Mouse (Mus musculus): ENCODE results near the gene Armh3. TPM values are rescaled to one million over a fixed set of nuclear protein-coding genes. Genes with fewer than 3 reads are reported as not detected.

Gene Armh3
- polyA plus RNA-seq, 1 experiment from 2014 or later, result 10.1 TPM

DNA sequence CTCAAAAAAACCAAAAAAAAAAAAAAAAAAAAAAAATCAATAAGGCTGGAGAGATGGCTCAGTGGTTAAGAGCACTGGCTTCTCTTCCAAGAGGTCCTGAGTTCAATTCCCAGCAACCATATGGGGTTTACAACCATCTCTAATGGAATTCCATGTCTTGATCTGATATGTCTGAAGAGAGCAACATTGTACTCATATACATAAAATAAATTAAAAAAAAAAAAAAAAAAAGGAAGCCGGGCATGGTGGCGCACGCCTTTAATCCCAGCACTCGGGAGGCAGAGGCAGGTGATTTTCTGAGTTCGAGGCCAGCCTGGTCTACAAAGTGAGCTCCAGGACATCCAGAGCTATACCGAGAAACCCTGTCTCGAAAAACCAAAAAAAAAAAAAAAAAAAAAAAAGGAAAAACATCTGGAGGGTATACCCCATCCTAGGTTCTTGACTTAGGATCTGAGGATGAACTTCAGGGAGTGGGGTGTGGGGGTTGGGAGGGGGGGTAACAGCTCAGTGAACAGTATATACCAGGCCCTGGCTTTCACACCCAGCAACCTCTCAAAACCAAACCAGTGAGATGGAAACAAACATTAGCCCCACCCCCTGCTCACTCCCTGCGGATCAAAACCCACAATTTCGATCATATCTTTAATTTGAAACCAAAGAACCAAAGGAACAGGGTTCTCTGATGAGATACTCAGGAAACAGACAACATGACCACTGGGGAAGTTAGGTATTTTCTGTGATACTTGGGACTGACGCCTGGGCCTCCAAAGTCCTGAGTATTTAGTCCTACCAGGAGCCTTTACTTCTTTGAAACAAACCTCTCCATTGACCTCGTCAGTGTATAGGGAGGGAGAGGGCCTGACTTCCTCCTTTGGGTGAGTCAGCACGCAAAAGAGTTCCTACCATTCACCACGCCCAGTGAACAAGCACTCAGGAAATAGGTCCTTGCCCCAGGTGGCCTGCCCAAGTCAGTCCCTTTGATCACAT is 208.1 kb downstream of the Armh3 start:
- TF ChIP-seq CTCF (IDR thresholded peaks at IDR 0.05; ENCODE audit: low read depth), result no peak
- Histone ChIP-seq H3K27me3 (replicated peaks; ENCODE audit: control insufficient read depth, insufficient read depth, low read length) (no peaks in the 10 kb centered on the region), H3K4me1 (replicated peaks; ENCODE audit: control insufficient read depth, insufficient read depth, low read length) (no peaks in the 10 kb centered on the region), H3K36me3 (ENCODE audit: control insufficient read depth, insufficient read depth) (no peaks in the 10 kb centered on the region), H3K9ac (ENCODE audit: low read depth, low read length) (no peak overlapping the region), H3K9me3 (ENCODE audit: control insufficient read depth) (no peaks in the 10 kb centered on the region), H3K27ac (ENCODE audit: low read depth, low read length) (peak overlapping the region; percentile 8; the same call in 1 of the 2 replicates), H3K4me2 (replicated peaks; ENCODE audit: low read depth) (no peak overlapping the region), H3K4me3 (ENCODE audit: low read depth, low read length) (no peak overlapping the region)
- 69% methylated on average over 12 of the region's 13 CpGs for WGBS
- ATAC-seq, result peak; percentile 70

DNA sequence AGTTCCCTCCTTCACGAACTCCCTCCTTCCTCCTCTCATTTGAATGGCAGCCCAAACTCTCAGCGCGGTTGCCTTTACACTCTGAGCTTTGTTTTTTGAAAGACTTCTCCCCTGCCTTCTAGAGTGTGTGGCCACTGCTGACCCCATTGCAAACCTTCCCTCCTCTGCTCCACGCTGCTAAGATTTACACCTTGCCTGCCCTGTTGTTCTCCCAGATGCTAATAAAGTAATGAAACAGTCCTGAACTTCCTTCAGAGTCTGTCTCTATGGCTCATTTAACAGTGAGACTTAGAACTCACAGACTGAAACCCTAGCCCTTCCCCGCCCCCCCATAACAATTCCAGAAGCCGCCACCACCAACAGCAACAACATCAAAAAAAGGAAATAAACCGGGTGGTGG is 208.9 kb downstream of the Armh3 start:
- Histone ChIP-seq H3K4me2 (replicated peaks; ENCODE audit: low read depth) (no peak overlapping the region), H3K27ac (ENCODE audit: low read depth, low read length) (no peak overlapping the region), H3K27me3 (replicated peaks; ENCODE audit: control insufficient read depth, insufficient read depth, low read length) (no peaks in the 10 kb centered on the region), H3K4me1 (replicated peaks; ENCODE audit: control insufficient read depth, insufficient read depth, low read length) (no peaks in the 10 kb centered on the region), H3K9ac (ENCODE audit: low read depth, low read length) (no peak overlapping the region), H3K9me3 (ENCODE audit: control insufficient read depth) (no peaks in the 10 kb centered on the region), H3K36me3 (ENCODE audit: control insufficient read depth, insufficient read depth) (no peaks in the 10 kb centered on the region), H3K4me3 (ENCODE audit: low read depth, low read length) (no peak overlapping the region)
- ATAC-seq, result no peak
- TF ChIP-seq CTCF (IDR thresholded peaks at IDR 0.05; ENCODE audit: low read depth), result no peak
- WGBS, result 84% methylated on average over 7 of the region's 7 CpGs

DNA sequence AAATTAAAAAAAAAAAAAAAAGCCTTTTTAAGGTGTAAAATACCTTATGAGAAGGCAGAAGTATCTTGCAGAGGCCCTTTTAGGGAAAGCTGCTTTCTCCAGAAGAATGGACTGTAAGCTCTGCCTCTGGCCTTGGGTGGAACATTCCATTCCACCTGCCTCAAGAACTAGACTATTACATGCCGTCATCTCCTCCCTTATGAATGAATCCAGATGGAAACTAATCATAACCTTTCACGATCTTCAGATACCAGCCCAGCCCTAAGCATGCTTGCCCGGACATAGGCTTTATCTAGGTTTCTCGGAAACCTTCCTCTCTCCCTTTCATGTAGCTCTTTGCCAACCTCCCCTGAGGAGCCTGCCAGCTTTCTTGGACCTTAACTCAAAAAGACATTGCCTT is 210.0 kb downstream of the Armh3 start:
- no peak overlapping the region for H3K9ac ChIP-seq (ENCODE audit: low read depth, low read length)
- no peaks in the 10 kb centered on the region for H3K27me3 ChIP-seq (replicated peaks; ENCODE audit: control insufficient read depth, insufficient read depth, low read length)
- no peak overlapping the region for H3K4me2 ChIP-seq (replicated peaks; ENCODE audit: low read depth)
- no peaks in the 10 kb centered on the region for H3K4me1 ChIP-seq (replicated peaks; ENCODE audit: control insufficient read depth, insufficient read depth, low read length)
- 75% methylated on average over 4 of the region's 4 CpGs for WGBS
- H3K36me3 ChIP-seq (ENCODE audit: control insufficient read depth, insufficient read depth), result no peaks in the 10 kb centered on the region
- H3K9me3 ChIP-seq (ENCODE audit: control insufficient read depth), result no peaks in the 10 kb centered on the region
- ATAC-seq, result no peak
- no peak for TF ChIP-seq CTCF (IDR thresholded peaks at IDR 0.05; ENCODE audit: low read depth)
- no peak overlapping the region for H3K27ac ChIP-seq (ENCODE audit: low read depth, low read length)
- H3K4me3 ChIP-seq (ENCODE audit: low read depth, low read length), result no peak overlapping the region

DNA sequence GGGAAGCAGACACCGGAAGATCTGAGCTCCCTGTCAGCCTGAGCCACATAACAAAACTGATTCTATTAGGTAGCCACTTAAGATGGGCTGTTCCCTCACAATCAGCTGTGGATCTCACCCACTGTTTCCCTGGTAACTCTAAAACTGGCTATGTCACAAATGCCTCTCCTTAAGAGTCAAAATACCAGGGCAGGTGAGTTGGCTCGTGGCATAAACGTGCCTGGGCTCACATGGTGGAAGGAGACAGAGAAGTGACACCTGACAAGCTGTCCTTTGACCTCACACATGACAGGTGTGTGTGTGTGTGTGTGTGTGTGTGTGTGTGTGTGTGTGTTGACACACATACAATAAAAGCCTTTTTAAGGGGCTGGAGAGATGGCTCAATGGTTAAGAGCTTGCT is 210.8 kb downstream of the Armh3 start:
- no peaks in the 10 kb centered on the region for H3K4me1 ChIP-seq (replicated peaks; ENCODE audit: control insufficient read depth, insufficient read depth, low read length)
- no peak for TF ChIP-seq CTCF (IDR thresholded peaks at IDR 0.05; ENCODE audit: low read depth)
- H3K9me3 ChIP-seq (ENCODE audit: control insufficient read depth), result no peaks in the 10 kb centered on the region
- H3K27ac ChIP-seq (ENCODE audit: low read depth, low read length), result no peak overlapping the region
- no peak for ATAC-seq
- H3K4me2 ChIP-seq (replicated peaks; ENCODE audit: low read depth), result no peak overlapping the region
- H3K36me3 ChIP-seq (ENCODE audit: control insufficient read depth, insufficient read depth), result no peaks in the 10 kb centered on the region
- H3K9ac ChIP-seq (ENCODE audit: low read depth, low read length), result no peak overlapping the region
- no peak overlapping the region for H3K4me3 ChIP-seq (ENCODE audit: low read depth, low read length)
- WGBS, result 61% methylated on average over 3 of the region's 3 CpGs
- no peaks in the 10 kb centered on the region for H3K27me3 ChIP-seq (replicated peaks; ENCODE audit: control insufficient read depth, insufficient read depth, low read length)

DNA sequence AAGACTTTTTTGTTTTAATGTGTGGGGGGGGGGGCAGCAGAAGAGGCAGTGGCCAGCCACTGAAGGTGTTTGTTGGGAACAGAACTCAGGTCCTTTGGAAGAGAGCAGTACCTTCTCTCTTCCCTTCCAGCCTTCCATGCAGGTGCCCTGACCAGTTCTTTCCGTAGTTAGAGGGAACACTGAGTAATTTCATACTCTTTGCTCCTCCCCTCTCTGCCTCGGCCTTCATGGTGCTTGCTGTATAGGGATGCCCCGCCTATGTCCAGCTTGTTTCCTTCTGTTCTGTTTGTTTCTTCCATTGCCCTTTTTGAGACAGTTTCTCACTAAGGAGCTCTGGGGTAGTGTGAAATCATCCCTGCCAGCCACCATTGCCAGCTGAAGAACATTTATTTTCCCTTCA is 212.8 kb downstream of the Armh3 start:
- 40% methylated on average over 3 of the region's 3 CpGs for WGBS
- Histone ChIP-seq H3K4me2 (replicated peaks; ENCODE audit: low read depth) (no peak overlapping the region), H3K27ac (ENCODE audit: low read depth, low read length) (no peak overlapping the region)

DNA sequence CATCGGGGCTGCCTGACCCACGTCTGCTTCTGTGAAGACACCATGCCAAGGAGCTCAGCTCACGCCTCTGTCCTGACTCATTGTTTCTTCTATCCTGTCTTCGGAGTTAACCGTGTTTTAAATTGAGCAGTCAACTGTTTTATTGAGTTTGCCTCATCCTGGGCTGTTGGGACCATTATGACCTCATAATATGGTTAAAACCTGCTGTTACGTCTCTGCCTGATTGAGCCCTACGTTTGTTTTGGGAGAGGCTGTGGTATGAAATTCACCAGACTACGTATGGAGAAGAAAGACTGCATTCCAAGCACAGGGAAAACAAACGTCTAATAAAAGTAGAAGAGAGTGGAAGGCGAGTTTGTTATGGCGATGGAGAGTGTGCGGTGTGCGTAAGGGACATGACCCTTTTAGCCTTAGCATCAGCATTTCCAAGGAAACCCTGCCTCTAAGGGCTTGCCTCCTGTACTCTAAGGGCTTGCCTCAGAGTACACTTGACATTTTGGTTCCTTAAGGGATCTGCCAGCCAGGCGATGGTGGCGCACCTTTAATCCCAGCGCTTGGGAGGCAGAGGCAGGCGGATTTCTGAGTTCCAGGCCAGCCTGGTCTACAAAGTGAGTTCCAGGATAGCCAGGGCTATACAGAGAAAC is 214.2 kb downstream of the Armh3 start:
- peak overlapping the region; percentile 97 for H3K4me3 ChIP-seq (ENCODE audit: low read depth, low read length)
- 27% methylated on average over 17 of the region's 17 CpGs for WGBS
- H3K4me1 ChIP-seq (replicated peaks; ENCODE audit: control insufficient read depth, insufficient read depth, low read length), result 0 out of 2 replicates have a peak, but pooled peaks cover 7% of the 10 kb centered on the region
- peak overlapping the region; percentile 65 for H3K4me2 ChIP-seq (replicated peaks; ENCODE audit: low read depth)
- no peak for ATAC-seq
- no peaks in the 10 kb centered on the region for H3K9me3 ChIP-seq (ENCODE audit: control insufficient read depth)
- H3K9ac ChIP-seq (ENCODE audit: low read depth, low read length), result no peak overlapping the region
- 0 out of 2 replicates have a peak overlapping the region, but pooled peaks have one; percentile 97 for H3K27ac ChIP-seq (ENCODE audit: low read depth, low read length)
- no peak for TF ChIP-seq CTCF (IDR thresholded peaks at IDR 0.05; ENCODE audit: low read depth)
- H3K27me3 ChIP-seq (replicated peaks; ENCODE audit: control insufficient read depth, insufficient read depth, low read length), result no peaks in the 10 kb centered on the region
- peaks cover 10% of the 10 kb centered on the region; the same call in 1 of the 2 replicates for H3K36me3 ChIP-seq (ENCODE audit: control insufficient read depth, insufficient read depth)

More for the DNA sequence above, 212.8 kb downstream of the Armh3 start:
- no peak overlapping the region for H3K4me3 ChIP-seq (ENCODE audit: low read depth, low read length)
- 0 out of 2 replicates have a peak, but pooled peaks cover 7% of the 10 kb centered on the region for H3K4me1 ChIP-seq (replicated peaks; ENCODE audit: control insufficient read depth, insufficient read depth, low read length)
- no peaks in the 10 kb centered on the region for H3K27me3 ChIP-seq (replicated peaks; ENCODE audit: control insufficient read depth, insufficient read depth, low read length)
- no peak for ATAC-seq
- no peak for TF ChIP-seq CTCF (IDR thresholded peaks at IDR 0.05; ENCODE audit: low read depth)
- no peak overlapping the region for H3K9ac ChIP-seq (ENCODE audit: low read depth, low read length)
- no peaks in the 10 kb centered on the region for H3K36me3 ChIP-seq (ENCODE audit: control insufficient read depth, insufficient read depth)
- H3K9me3 ChIP-seq (ENCODE audit: control insufficient read depth), result no peaks in the 10 kb centered on the region

Measured in intestine, postnatal 0 days (tissue).